ENCODE assay signal across 8 mouse cellular contexts in the genomic region with DNA sequence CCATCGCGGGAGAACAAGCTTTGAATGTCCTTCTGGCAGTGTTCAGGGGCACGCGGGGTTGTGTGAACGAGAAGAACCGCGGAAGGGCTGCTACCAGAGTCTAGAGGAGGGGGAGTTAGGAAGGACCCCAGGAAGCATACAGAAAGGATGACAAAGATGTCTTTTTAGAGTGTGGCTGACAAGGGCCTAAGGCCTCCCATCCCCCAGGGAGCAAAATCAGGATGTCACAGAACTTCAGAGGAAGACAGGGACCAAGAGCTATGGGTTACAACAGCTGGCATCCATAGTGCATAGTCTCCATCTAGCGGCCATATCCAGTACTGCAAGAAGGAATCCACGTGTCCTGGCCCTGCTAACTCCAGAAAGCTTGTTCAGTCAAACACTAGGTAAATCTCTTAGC. TPM values are rescaled to one million over a fixed set of nuclear protein-coding genes. Genes with fewer than 3 reads are reported as not detected.
DNase-seq lines count a peak whose midpoint lies in the region; ATAC-seq lines count a peak whose summit lies in the region.

No protein-coding gene starts in this region.

- no peaks in the 10 kb centered on the region for H3K36me3 ChIP-seq in midbrain, embryonic 16.5 days (ENCODE audit: control insufficient read depth, insufficient read depth, low read length)

- ATAC-seq in midbrain, embryonic 16.5 days, result 0 out of 2 replicates have a peak, but pooled peaks have one; percentile 42

- H3K4me2 ChIP-seq in midbrain, embryonic 16.5 days (ENCODE audit: low read length), result no peak overlapping the region

- H3K27me3 ChIP-seq in midbrain, embryonic 16.5 days (ENCODE audit: control insufficient read depth, insufficient read depth, low read depth, low read length), result peaks cover 16% of the 10 kb centered on the region

- DNase-seq in 3T3-L1 (ENCODE audit: low read depth, low spot score), result peak; percentile 98
- DNase-seq in adrenal gland, adult 18-20 months (ENCODE audit: low spot score in 2 of 2), result peak; percentile 83 to 94
- peak; percentile 96 for DNase-seq in embryo, embryonic 10 days (ENCODE audit: low spot score)
- peak; percentile 78 for DNase-seq in gastrocnemius, postnatal 14 days
- DNase-seq in kidney, adult 11 months, result peak; percentile 76
- peak; percentile 79 to 86 for DNase-seq in left cerebral cortex, postnatal 36 days (ENCODE audit: low spot score in 2 of 2)
- peak; percentile 88 to 91 for DNase-seq in spleen, postnatal 10 days (ENCODE audit: low spot score in 2 of 2)

- 56% methylated on average over 9 of the region's 9 CpGs for WGBS in midbrain, embryonic 16.5 days

- H3K27ac ChIP-seq in midbrain, embryonic 16.5 days (ENCODE audit: low read length), result no peak overlapping the region

- no peak overlapping the region for H3K4me3 ChIP-seq in midbrain, embryonic 16.5 days (ENCODE audit: low read depth, low read length)

- no peaks in the 10 kb centered on the region for H3K9me3 ChIP-seq in midbrain, embryonic 16.5 days (replicated peaks; ENCODE audit: control insufficient read depth, low read length, poor library complexity, severe bottlenecking)

- H3K4me1 ChIP-seq in midbrain, embryonic 16.5 days (ENCODE audit: control insufficient read depth, insufficient read depth, low read length), result peaks cover 5% of the 10 kb centered on the region; the same call in 1 of the 2 replicates

- H3K9ac ChIP-seq in midbrain, embryonic 16.5 days (ENCODE audit: low read depth, low read length), result no peak overlapping the region

- intact Hi-C loops in gastrocnemius, postnatal 14 days (cut with DNase I; ENCODE audit: low total_unique reads), result loop anchor here (2.0 to 10.0 kb wide), 2 partner anchors 42 to 74 kb away; partner anchors contain the start of gene Aanat
- intact Hi-C loops in left cerebral cortex, postnatal 36 days (cut with DNase I), result loop anchor here (2.0 kb wide), 2 partner anchors 40 to 74 kb away; no protein-coding TSS in a partner anchor

RNA-seq across cellular contexts. Expression of gene Rhbdf2, which starts 1.9 kb away (rescaled TPM):
- 10 to 100 TPM; 12.1 to 17.6 TPM for total RNA-seq in adrenal gland, adult 18-20 months (2021)
- total RNA-seq in gastrocnemius, postnatal 14 days (2021), result 1 to 10 TPM; 5.9 to 9.0 TPM
- total RNA-seq in left cerebral cortex, postnatal 36 days (2021), result 1 to 10 TPM in 1 of 2 experiments, under 1 TPM in 1; 0.84 to 1.9 TPM
- polyA plus RNA-seq in midbrain, embryonic 16.5 days (2015; fragmentation: Nextera tagmentation; extraction: Ambion mirVana), result 0.93 and 1.2 TPM in 2 replicates

RNA-seq across cellular contexts. Expression of gene Prcd, which starts 24.6 kb away (rescaled TPM):
- total RNA-seq in adrenal gland, adult 18-20 months (2021), result 10 to 100 TPM; 12.5 to 13.2 TPM
- under 1 TPM; 0.49 to 0.84 TPM for total RNA-seq in gastrocnemius, postnatal 14 days (2021)
- 1 to 10 TPM; 4.3 to 6.2 TPM for total RNA-seq in left cerebral cortex, postnatal 36 days (2021)
- 3.7 and 4.4 TPM in 2 replicates for polyA plus RNA-seq in midbrain, embryonic 16.5 days (2015; fragmentation: Nextera tagmentation; extraction: Ambion mirVana)

RNA-seq across cellular contexts. Expression of gene Cygb, which starts 25.4 kb away (rescaled TPM):
- total RNA-seq in adrenal gland, adult 18-20 months (2021), result 10 to 100 TPM; 26.0 to 42.7 TPM
- 10 to 100 TPM; 16.8 to 22.8 TPM for total RNA-seq in gastrocnemius, postnatal 14 days (2021)
- 10 to 100 TPM; 44.2 TPM for total RNA-seq in left cerebral cortex, postnatal 36 days (2021)
- 26.4 and 29.3 TPM in 2 replicates for polyA plus RNA-seq in midbrain, embryonic 16.5 days (2015; fragmentation: Nextera tagmentation; extraction: Ambion mirVana)

RNA-seq across cellular contexts. Expression of gene Aanat, which starts 42.5 kb away (rescaled TPM):
- total RNA-seq in adrenal gland, adult 18-20 months (2021), result not detected
- not detected for total RNA-seq in gastrocnemius, postnatal 14 days (2021)
- under 1 TPM; 0.62 to 0.97 TPM for total RNA-seq in left cerebral cortex, postnatal 36 days (2021)
- polyA plus RNA-seq in midbrain, embryonic 16.5 days (2015; fragmentation: Nextera tagmentation; extraction: Ambion mirVana), result 0.20 and 0.36 TPM in 2 replicates

RNA-seq across cellular contexts. Expression of gene Ube2o, which starts 47.5 kb away (rescaled TPM):
- 10 to 100 TPM; 27.6 to 29.0 TPM for total RNA-seq in adrenal gland, adult 18-20 months (2021)
- total RNA-seq in gastrocnemius, postnatal 14 days (2021), result 10 to 100 TPM; 23.4 to 25.6 TPM
- total RNA-seq in left cerebral cortex, postnatal 36 days (2021), result 100 to 1,000 TPM; 121 to 126 TPM
- polyA plus RNA-seq in midbrain, embryonic 16.5 days (2015; fragmentation: Nextera tagmentation; extraction: Ambion mirVana), result 15.5 and 17.0 TPM in 2 replicates
